Mouse (Mus musculus): Measurements from ENCODE around the gene Car5a.

GRCm38 (mm10) chr8:121870190-121870589, 74.5 kb downstream of the Car5a start:
- TF ChIP-seq POLR2A (IDR thresholded peaks at IDR 0.05; ENCODE audit: insufficient read depth, low read depth, low read length) (no peak), CTCF (IDR thresholded peaks at IDR 0.05) (no peak)

All from heart, adult 2 months (tissue).